Mouse (Mus musculus) spleen, adult 2 months (tissue): ENCODE measurements around the gene Nphp3.

Experiments
- CTCF ChIP-seq: fragments of 200-500 bp; IDR thresholded peaks from 2 replicates; pipeline ENCODE4 v1.5.1; 2011; ENCODE audit warnings: mild to moderate bottlenecking, inconsistent platforms; ENCODE audit not compliant: insufficient read depth, insufficient read length, insufficient replicate concordance; ENCODE audit errors: extremely low read depth
- POLR2A ChIP-seq: fragments of 200-500 bp; IDR thresholded peaks from 2 replicates; pipeline ENCODE4 v1.6.1; 2011; ENCODE audit warnings: low read depth, low read length, inconsistent platforms

- no peak for TF ChIP-seq CTCF
- TF ChIP-seq POLR2A = no peak
These were observed 36.8 kb downstream of the Nphp3 start for GRCm38 (mm10) chr9:104039031-104039695.
